Mouse (Mus musculus) c-Kit-positive CD71-positive TER-119-negative erythroid progenitor cells, embryonic 14.5 days (primary cell): Measurements from ENCODE around the gene Olfr648.

ENCODE experiments used
- DNase-seq: peaks from one replicate; pipeline ENCODE4 v3.0.0-alpha.2; 2013; ENCODE audit warnings: low read depth

Gene Olfr648

GRCm38 (mm10) chr7:104183292-104183691 is at the start of gene Olfr648:
Olfr648 (minus strand) TSS chr7:104183392.
- no peak for DNase-seq

GRCm38 (mm10) chr7:104231203-104231602 is 48.0 kb upstream of the Olfr648 start:
- DNase-seq, result no peak

- DNase-seq, result no peak
Observed at GRCm38 (mm10) chr7:104218701-104219569, 35.7 kb upstream of the Olfr648 start, which contains the start of gene Trim6. Trim6 (plus strand) TSS chr7:104218793.

- DNase-seq, result no peak
Observed at GRCm38 (mm10) chr7:104217881-104218280, 34.7 kb upstream of the Olfr648 start.

GRCm38 (mm10) chr7:104216011-104216535 is 32.9 kb upstream of the Olfr648 start:
- DNase-seq, result no peak

GRCm38 (mm10) chr7:104206197-104206596 is 23.0 kb upstream of the Olfr648 start:
- no peak for DNase-seq

- DNase-seq, result no peak
Observed at GRCm38 (mm10) chr7:104199822-104200221, 16.6 kb upstream of the Olfr648 start.

- DNase-seq, result no peak
Observed at GRCm38 (mm10) chr7:104195885-104196284, 12.7 kb upstream of the Olfr648 start, which contains the start of gene Olfr649. Olfr649 (minus strand) TSS chr7:104195985.

GRCm38 (mm10) chr7:104191275-104191674 is 8.1 kb upstream of the Olfr648 start:
- no peak for DNase-seq

GRCm38 (mm10) chr7:104179074-104179473 is 4.1 kb downstream of the Olfr648 start:
- DNase-seq, result no peak

GRCm38 (mm10) chr7:104178422-104179054 is 4.7 kb downstream of the Olfr648 start:
- DNase-seq, result no peak

- no peak for DNase-seq
Observed at GRCm38 (mm10) chr7:104175085-104175484, 8.1 kb downstream of the Olfr648 start.

GRCm38 (mm10) chr7:104169634-104170204 is 13.5 kb downstream of the Olfr648 start:
- no peak for DNase-seq

- DNase-seq, result no peak
Observed at GRCm38 (mm10) chr7:104167105-104167504, 16.1 kb downstream of the Olfr648 start.

GRCm38 (mm10) chr7:104150456-104150855 is 32.7 kb downstream of the Olfr648 start, which contains the start of gene Ubqlnl:
Ubqlnl (minus strand) TSS chr7:104150556.
- no peak for DNase-seq

GRCm38 (mm10) chr7:104143179-104143578 is 40.0 kb downstream of the Olfr648 start, which contains the start of gene Ubqln3:
Ubqln3 (minus strand) TSS chr7:104143279.
- DNase-seq, result no peak

GRCm38 (mm10) chr7:104137305-104137704 is 45.9 kb downstream of the Olfr648 start, which contains the start of gene Olfr643:
Olfr643 (minus strand) TSS chr7:104137405.
- DNase-seq, result no peak

- no peak for DNase-seq
Observed at GRCm38 (mm10) chr7:104129726-104130125, 53.5 kb downstream of the Olfr648 start, which contains the start of gene Ubqln5. Ubqln5 (minus strand) TSS chr7:104129826.
